Mouse (Mus musculus) stomach, postnatal 0 days (tissue): Measurements from ENCODE around the gene Hdac7.

Experiments
- CTCF ChIP-seq: IDR thresholded peaks from 2 replicates; pipeline ENCODE4 v1.5.1; 2016; ENCODE audit warnings: antibody characterized with exemption, low read depth, mild to moderate bottlenecking, moderate library complexity
- EP300 ChIP-seq: optimal IDR thresholded peaks from 2 replicates; pipeline ENCODE3; 2016; ENCODE audit warnings: antibody characterized with exemption

GRCm38 (mm10) chr15:97787799-97788667, 56.3 kb downstream of the Hdac7 start:
- TF ChIP-seq CTCF (no peak), EP300 (no peak)
